Mouse (Mus musculus) cortical plate, adult 2 months (tissue): Measurements from ENCODE around the gene Id2. TPM values are rescaled to one million over a fixed set of nuclear protein-coding genes. Genes with fewer than 3 reads are reported as not detected.

Source experiments
- H3K27ac ChIP-seq: fragments of 200-500 bp; 2 replicates; pipeline ENCODE4 v1.5.1; 2012; ENCODE audit warnings: low read length, control low read depth, inconsistent platforms; ENCODE audit not compliant: insufficient read depth
- H3K4me1 ChIP-seq: fragments of 200-500 bp; 2 replicates; pipeline ENCODE4 v1.6.1; 2011; ENCODE audit warnings: low read length; ENCODE audit not compliant: control insufficient read depth, insufficient read depth
- H3K4me3 ChIP-seq: fragments of 200-500 bp; 2 replicates; pipeline ENCODE4 v1.5.1; 2011; ENCODE audit warnings: mild to moderate bottlenecking, low read length, control low read depth; ENCODE audit not compliant: insufficient read depth
- CTCF ChIP-seq: fragments of 200-500 bp; IDR thresholded peaks from 2 replicates; pipeline ENCODE4 v1.5.1; 2011; ENCODE audit warnings: mild to moderate bottlenecking, control low read depth, low read length; ENCODE audit not compliant: insufficient read depth; ENCODE audit errors: extremely low read depth
- POLR2A ChIP-seq: fragments of 200-500 bp; IDR thresholded peaks from 2 replicates; pipeline ENCODE4 v1.6.1; 2011; ENCODE audit warnings: mild to moderate bottlenecking, low read length, control low read depth; ENCODE audit not compliant: insufficient read depth; ENCODE audit errors: extremely low read depth
- polyA plus RNA-seq: library from polyadenylated mRNA; depleted of rRNA; stranded (reverse); fragments of >200 nt; gene quantifications from 2 replicates; pipeline ENCODE4 v1.2.3, GENCODE M21; 2012; rRNA removed

The Id2 gene
- 219 and 224 TPM in 2 replicates for polyA plus RNA-seq

DNA sequence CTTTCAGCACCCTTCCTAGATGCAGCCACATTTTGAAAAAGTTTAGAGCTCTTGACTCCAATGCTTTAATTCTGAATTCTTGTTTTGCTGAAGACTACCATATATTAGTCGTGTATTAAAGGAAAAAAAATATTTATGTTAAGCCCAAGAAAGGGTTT is at the start of gene Id2:
Id2 (minus strand) TSS at position 89 of the 158 bp plus-strand sequence.
- H3K27ac ChIP-seq = peak within 1 kb of the TSS; percentile 100
- TF ChIP-seq CTCF (no peak), POLR2A (no peak)
- peak within 1 kb of the TSS; percentile 92 for H3K4me3 ChIP-seq
- no peaks in the 10 kb centered on the region; the same call in 1 of the 2 replicates for H3K4me1 ChIP-seq

DNA sequence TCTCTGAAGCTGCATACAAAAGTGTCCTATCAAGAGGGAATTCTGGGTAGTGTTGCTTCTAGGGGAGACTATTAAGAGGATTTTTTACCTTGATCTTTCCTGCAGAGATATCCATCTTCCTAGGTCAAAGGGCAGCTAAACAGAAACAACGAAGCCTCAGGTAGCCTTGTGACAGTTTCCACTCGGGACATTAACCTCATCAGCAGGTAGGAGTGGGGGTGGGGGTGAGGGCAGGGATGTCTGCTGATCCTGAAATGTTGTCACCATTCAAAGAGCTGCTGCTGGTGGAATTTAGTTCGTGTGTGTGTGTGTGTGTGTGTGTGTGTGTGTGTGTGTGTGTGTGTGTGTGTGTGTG is 48.4 kb upstream of the Id2 start:
- no peak overlapping the region for H3K4me3 ChIP-seq
- no peak for TF ChIP-seq POLR2A
- no peak for TF ChIP-seq CTCF
- H3K27ac ChIP-seq = no peak overlapping the region
- no peaks in the 10 kb centered on the region for H3K4me1 ChIP-seq

DNA sequence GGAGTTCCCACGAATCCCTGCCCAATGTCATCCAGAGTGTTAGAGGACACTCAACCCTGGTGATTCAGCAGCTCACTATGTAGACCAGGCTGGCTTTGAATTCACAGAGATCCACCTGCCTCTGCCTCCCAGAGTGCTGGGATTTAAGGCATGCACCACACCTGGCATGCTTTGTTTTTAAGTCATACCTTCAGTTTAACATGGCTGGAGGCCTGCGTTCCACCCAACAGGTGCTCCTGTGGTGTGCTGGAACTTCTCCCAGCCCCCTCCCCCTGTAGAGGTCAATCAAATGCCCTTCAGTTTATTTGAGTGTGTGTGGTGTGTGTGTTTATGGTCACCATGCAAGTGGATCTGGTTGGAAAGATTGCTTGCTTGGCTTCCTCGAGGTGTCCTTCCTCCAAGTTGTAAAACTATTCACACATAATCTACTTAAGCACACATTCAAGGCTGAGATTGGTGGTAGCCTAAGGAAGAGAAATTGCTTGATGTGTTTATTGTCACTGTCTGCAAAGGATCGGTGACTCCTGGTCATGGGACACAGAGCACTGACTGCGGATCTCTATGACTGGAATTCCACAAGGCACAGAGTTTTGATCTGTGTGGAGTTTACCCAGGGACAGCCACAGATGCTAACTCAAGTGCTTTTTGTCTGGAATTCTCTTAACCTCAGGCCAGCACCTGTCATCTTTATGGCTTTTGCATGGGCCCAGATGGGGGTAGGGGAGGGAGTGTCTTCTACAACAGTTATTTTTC is 47.8 kb upstream of the Id2 start:
- Histone ChIP-seq H3K4me3 (no peak overlapping the region), H3K4me1 (no peaks in the 10 kb centered on the region), H3K27ac (no peak overlapping the region)
- TF ChIP-seq CTCF = no peak
- no peak for TF ChIP-seq POLR2A

- Histone ChIP-seq H3K4me3 (no peak overlapping the region), H3K4me1 (no peaks in the 10 kb centered on the region), H3K27ac (no peak overlapping the region)
- no peak for TF ChIP-seq CTCF
- no peak for TF ChIP-seq POLR2A
These were observed 46.6 kb upstream of the Id2 start for GRCm38 (mm10) chr12:25143492-25143891.

DNA sequence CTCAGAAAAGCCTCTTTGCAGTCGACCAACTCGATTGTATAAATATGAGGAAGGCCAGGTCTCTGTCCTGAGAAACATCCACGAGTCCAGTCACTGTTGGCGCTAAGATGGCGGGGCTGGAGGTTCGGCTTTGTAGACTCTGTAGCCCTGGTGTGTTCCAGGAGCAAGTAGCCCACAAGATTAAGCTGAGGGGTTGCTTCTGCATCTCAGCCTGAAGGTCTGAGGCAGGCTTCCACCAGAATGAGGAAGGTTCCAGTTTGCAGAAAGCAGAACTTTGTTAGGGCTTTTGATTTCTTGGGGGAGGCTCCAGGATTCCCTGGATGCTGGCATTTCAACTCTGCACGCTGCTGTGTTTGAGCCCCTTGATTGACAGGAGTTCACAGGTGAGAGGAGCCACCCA is 45.3 kb upstream of the Id2 start:
- no peak overlapping the region for H3K27ac ChIP-seq
- H3K4me1 ChIP-seq = no peaks in the 10 kb centered on the region
- H3K4me3 ChIP-seq = no peak overlapping the region
- TF ChIP-seq POLR2A = no peak
- TF ChIP-seq CTCF = no peak

DNA sequence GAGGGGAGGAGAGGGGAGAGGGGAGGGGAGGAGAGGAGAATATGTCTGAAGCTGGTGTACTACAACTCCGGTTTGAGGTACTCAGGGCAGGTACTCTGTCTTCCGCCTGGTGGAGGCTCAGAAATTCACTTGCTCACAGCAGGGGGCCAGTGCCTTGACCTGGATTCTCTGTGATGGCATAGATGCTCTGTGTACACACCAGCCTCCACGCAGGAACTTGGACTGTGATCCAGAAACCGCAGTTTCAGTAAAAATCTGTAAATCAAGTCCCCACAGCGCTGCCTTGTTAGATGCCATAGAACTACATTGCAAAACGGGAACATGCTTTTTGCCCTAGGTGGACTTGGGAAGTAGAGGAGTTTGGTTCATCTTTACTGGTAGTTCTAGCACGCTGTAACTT is 44.4 kb upstream of the Id2 start:
- TF ChIP-seq CTCF = no peak
- TF ChIP-seq POLR2A = no peak

GRCm38 (mm10) chr12:25140115-25140514 is 43.2 kb upstream of the Id2 start:
- H3K4me1 ChIP-seq = no peaks in the 10 kb centered on the region
- TF ChIP-seq POLR2A = no peak
- TF ChIP-seq CTCF = no peak
- H3K4me3 ChIP-seq = no peak overlapping the region
- H3K27ac ChIP-seq = no peak overlapping the region

More for the DNA sequence above, 44.4 kb upstream of the Id2 start:
- no peak overlapping the region for H3K27ac ChIP-seq
- no peaks in the 10 kb centered on the region for H3K4me1 ChIP-seq
- no peak overlapping the region for H3K4me3 ChIP-seq

DNA sequence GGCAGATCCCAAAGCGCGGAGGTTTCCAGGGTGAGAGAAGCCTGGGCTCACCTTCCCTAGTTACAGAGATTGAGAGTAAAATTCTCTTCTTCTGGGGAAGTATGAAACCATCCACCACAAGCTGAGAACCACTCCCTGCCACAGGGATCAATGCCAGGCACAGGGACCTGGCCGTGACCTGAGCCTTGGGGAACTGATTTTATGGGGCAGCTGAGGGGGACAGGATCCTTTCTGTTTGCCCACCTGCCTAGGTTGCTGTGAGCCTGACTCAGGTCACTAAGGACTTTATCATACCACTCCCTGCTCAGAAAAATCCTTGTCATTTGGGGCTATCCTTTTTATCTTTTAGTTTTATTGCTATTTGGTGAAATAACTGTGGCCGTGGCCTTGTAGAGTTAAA is 41.7 kb upstream of the Id2 start:
- TF ChIP-seq CTCF = no peak
- no peak for TF ChIP-seq POLR2A
- Histone ChIP-seq H3K27ac (no peak overlapping the region), H3K4me1 (no peaks in the 10 kb centered on the region), H3K4me3 (no peak overlapping the region)

- Histone ChIP-seq H3K27ac (no peak overlapping the region), H3K4me3 (no peak overlapping the region), H3K4me1 (no peaks in the 10 kb centered on the region)
- TF ChIP-seq POLR2A (no peak), CTCF (no peak)
These were observed 35.1 kb upstream of the Id2 start for GRCm38 (mm10) chr12:25132046-25132445.

- no peak overlapping the region for H3K27ac ChIP-seq
- TF ChIP-seq POLR2A (no peak), CTCF (no peak)
- no peaks in the 10 kb centered on the region for H3K4me1 ChIP-seq
- no peak overlapping the region for H3K4me3 ChIP-seq
These were observed 30.7 kb upstream of the Id2 start for GRCm38 (mm10) chr12:25127629-25128028.

- Histone ChIP-seq H3K27ac (no peak overlapping the region), H3K4me1 (no peaks in the 10 kb centered on the region), H3K4me3 (no peak overlapping the region)
- no peak for TF ChIP-seq CTCF
- TF ChIP-seq POLR2A = no peak
These were observed 29.3 kb upstream of the Id2 start for GRCm38 (mm10) chr12:25126228-25126627.
